Mouse (Mus musculus) spleen, adult 2 months (tissue): Measurements from ENCODE around the gene Klc1.

ENCODE experiments used
- CTCF ChIP-seq: fragments of 200-500 bp; IDR thresholded peaks from 2 replicates; pipeline ENCODE4 v1.5.1; 2011; ENCODE audit warnings: mild to moderate bottlenecking, inconsistent platforms; ENCODE audit not compliant: insufficient read depth, insufficient read length, insufficient replicate concordance; ENCODE audit errors: extremely low read depth
- POLR2A ChIP-seq: fragments of 200-500 bp; IDR thresholded peaks from 2 replicates; pipeline ENCODE4 v1.6.1; 2011; ENCODE audit warnings: low read depth, low read length, inconsistent platforms

GRCm38 (mm10) chr12:111747421-111747820 is 11.2 kb upstream of the Klc1 start:
- TF ChIP-seq POLR2A (no peak), CTCF (no peak)
